Mouse (Mus musculus) brain, embryonic 14.5 days (tissue): ENCODE data around the gene Large2. TPM values are rescaled to one million over a fixed set of nuclear protein-coding genes. Genes with fewer than 3 reads are reported as not detected.

Source experiments
- DNase-seq: peaks from one replicate; pipeline ENCODE4 v3.0.0-alpha.2; 2011; ENCODE audit warnings: low read depth
- CTCF ChIP-seq: fragments of 200-500 bp; IDR thresholded peaks from 2 replicates; pipeline ENCODE4 v1.5.1; 2012; ENCODE audit warnings: inconsistent platforms, mild to moderate bottlenecking, moderate library complexity, borderline replicate concordance; ENCODE audit not compliant: insufficient read depth, insufficient read length; ENCODE audit errors: extremely low read depth
- POLR2A ChIP-seq: fragments of 200-500 bp; IDR thresholded peaks from 2 replicates; pipeline ENCODE4 v1.6.1; 2012; ENCODE audit warnings: mild to moderate bottlenecking, inconsistent platforms, borderline replicate concordance; ENCODE audit not compliant: poor library complexity, insufficient read depth, insufficient read length, severe bottlenecking; ENCODE audit errors: extremely low read depth
- polyA plus RNA-seq: library from polyadenylated mRNA; depleted of rRNA; stranded (reverse); fragments of >200 nt; gene quantifications from 2 replicates; pipeline ENCODE4 v1.2.3, GENCODE M21; 2012; rRNA removed

Gene Large2
- 3.7 and 3.8 TPM in 2 replicates for polyA plus RNA-seq

DNA sequence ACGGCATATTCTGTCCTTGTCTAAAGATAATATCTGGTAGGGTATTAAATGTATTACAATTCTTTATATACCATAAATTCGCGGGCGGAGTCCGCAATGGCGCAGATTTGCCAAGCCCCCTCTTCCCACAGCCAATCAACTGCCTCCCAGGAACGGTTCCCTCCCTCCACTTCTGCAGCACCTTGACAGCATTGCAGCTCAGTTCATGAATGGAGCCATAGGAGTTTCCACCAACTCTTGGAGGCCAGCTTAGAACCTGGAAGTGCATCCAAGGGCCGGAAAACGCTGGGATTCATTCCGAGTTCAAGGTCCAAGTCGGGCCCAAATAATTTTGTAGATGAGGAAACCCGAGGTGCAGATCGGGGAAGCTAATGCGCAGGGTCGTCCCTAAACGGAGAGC lies at the start of gene Large2, which contains the start of gene Pex16:
TSS of gene Large2 (minus strand) at position 356 of the 400 bp plus-strand sequence.
TSS of gene Pex16 (plus strand) at position 163 of the 400 bp plus-strand sequence.
- peak; percentile 83 for DNase-seq
- no peak for TF ChIP-seq CTCF
- TF ChIP-seq POLR2A: no peak

DNA sequence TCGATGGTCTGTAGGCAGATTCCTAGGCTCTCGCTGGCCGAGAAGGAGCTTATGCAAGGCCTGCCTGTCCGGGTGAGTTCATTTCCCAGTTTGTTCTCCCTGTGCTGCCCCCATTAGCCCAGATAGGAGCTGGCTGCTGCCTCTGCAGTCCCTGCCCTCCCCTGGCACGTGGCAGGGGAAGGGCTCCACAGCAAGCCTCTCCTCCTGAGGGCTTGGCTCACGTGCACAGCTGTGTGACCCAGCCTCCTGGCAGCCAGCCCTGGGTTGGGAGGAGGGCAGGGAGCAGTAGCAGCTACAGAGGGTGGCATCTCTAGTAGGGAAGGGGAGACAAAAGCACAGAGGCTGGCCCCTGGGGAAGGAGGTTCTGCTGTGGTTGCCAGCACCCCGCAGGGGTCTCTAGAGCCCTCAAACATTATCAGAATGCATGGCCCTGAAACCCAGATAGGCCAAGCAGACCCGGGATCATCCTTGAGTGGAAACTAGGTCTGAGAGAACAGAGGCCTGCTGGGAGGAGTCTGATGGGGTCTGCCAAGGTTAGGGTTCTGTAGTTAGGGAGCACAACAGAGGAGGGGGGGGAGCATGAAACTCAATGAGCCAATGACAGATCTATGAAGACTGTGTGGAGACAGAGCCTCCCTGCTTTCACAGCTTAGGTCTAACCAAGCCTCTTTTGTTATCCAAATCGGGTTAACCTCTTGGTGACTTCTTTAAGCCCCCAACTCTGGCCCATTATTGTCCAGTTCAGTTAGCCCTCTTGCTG lies 49.2 kb upstream of the Large2 start:
- peak; percentile 86 for DNase-seq

DNA sequence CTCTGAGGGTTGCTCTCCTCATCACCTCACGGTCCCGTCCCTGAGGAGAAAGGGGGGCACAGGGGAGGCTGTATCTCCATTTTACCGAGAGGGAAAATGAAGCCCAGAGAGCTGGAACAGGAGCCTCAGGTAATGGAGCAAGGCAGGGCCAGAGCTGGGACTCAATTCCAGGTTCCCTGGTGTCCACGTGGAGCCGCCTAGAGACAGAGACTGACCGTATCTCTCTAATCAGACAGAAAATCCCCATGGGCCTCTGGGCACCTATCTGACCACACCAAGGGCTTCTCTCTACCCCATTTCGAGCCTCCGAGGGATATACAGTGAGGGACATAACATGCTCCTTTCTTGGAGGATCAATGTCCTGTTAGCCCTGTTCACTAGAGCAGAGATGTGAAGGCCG lies 48.5 kb upstream of the Large2 start:
- no peak for DNase-seq
- no peak for TF ChIP-seq POLR2A
- no peak for TF ChIP-seq CTCF

More for the DNA sequence above, 49.2 kb upstream of the Large2 start:
- TF ChIP-seq POLR2A (no peak), CTCF (no peak)

DNA sequence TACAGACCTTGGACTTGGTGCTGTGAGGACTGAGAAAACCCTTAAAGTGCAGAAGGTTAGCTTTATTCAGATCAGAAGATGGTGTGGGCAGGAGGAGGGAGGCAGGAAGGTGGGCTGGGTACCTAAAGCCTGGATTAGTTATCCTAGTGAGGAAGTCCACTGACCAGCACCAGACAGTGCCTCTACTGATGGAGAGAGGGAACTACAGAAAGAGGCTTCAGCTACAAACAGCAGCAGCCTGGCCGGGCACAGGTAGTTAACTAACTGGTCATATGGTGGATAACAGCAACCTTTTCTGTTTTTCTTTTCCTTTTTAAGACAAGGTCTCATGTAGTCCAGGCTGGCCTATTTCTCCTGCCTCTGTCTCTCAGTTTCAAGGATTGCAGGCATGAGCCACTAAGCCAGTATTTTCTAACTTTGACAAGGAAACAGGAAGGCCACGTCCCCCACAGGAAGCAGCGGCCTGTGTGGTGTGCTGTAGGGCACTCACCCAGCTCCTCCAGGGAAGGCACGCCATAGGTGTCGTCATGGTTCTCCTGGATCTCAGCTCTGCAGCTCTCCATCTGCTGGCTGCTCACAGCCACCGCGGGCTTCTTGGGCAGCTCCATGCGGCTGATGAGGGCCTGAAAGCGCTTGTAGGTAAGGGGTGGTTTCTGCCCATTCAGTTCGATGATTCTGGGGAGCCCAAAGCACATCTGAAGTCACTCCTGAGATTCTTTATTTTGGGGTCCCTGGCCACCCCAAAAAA lies 47.9 kb upstream of the Large2 start:
- no peak for DNase-seq
- no peak for TF ChIP-seq POLR2A
- TF ChIP-seq CTCF: peak; percentile 47; the same call in 1 of the 2 replicates

DNA sequence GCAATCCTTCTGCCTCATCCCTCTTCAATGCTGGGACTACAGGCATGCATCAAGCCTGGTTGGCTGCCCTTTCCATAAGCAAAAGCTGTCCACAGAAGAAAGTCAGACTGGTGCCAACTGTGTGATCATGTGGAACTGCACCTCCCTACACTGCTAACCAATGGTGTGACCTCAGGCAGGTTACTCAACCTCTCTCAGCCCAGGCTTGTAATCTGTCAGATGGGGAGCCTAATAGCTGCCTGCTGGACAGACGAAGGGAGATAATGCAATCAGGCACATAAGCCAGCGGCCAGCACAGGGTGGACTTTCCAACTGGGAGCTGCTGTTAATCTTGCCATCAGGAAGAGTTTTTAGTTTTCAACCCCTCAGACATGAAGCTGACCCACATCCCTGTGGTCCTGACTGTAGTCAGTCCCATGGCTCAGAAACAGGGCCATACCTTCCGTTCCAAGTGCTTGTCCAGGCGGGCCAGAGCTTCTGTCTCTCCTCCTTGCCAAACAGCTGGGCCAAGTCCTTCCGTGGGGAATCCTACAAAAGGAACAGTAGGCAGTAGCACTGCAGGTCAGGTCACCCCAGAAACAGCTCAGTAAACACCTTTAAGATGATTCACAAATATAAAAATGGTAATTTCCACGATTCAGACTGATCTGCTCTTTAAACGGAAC lies 47.2 kb upstream of the Large2 start:
- no peak for TF ChIP-seq CTCF
- TF ChIP-seq POLR2A: no peak
- DNase-seq: no peak

DNA sequence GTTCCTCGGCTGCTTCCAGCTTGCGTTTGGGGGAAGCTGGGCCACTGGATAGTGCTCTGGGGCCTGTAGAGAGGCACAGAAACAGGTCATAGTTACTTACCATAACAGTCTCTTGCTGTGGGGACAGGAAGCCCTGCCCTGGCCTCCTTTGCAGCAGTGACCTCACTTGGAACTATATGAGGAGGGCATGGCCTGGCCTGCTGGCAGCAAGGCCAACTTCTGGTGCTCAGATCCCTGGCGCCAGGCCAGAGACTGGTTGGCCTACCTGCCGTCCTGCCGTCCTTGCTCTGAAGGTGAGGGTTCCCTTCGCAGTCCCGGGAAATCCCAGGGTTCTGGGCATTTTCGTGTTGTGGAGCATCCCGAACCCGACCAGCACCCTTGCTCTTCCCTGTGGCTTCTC lies 37.0 kb upstream of the Large2 start:
- TF ChIP-seq CTCF: no peak
- TF ChIP-seq POLR2A: no peak
- no peak for DNase-seq

DNA sequence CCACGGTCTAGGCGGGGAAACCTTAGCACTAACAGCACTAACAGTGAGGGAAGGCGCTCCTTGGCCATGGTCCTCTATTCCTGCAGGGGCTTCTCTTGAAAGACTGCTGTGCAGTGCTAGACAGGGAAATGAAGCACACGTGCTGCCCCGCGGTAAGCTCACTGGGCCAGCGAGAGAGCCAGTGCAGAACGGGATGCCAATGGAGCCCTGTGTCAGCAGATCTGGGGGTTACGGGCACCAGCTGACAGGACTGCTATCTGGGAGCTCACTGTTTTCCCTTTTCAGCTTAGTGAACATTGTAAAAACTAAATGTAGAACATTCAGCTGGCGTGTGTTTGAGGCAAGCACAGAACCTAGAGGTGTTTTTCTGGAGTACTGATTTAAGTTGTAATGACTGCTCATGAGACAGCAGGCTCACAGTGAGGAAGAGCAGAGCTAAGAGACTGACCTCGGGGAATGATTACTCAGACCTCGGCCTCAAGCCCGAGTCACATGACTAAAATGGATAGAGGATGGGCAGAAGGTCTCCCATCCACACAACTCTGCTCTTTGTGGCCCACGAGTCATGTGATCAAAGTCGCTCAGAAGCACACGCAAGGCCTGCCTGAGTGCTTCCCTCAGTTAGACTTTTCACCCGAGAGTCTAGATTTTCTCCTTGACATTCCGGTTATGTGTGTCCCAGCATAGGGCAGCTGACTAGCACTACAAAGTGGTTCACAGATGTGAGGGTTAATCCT lies 33.8 kb upstream of the Large2 start:
- TF ChIP-seq POLR2A (no peak), CTCF (no peak)
- no peak for DNase-seq

DNA sequence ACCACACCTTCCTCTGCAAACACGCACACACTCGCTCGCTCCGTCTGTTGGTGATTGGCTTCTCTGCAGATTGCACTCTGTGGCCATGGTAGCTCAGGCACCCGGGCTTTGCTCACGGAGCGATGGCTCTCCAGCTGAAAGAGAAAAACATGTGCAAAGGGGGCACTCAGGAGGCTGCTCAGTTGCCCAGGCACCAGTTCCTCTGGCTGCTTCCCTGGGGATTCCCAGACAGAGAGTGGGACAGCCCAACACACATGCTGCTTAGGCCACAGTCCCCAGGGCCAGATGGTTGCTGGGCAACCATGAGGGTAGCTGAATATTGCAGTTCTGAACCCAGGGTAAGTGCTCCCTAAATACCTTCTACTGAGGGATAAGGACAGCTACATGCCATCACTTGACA lies 31.0 kb upstream of the Large2 start:
- TF ChIP-seq POLR2A (no peak), CTCF (no peak)
- peak; percentile 29 for DNase-seq

DNA sequence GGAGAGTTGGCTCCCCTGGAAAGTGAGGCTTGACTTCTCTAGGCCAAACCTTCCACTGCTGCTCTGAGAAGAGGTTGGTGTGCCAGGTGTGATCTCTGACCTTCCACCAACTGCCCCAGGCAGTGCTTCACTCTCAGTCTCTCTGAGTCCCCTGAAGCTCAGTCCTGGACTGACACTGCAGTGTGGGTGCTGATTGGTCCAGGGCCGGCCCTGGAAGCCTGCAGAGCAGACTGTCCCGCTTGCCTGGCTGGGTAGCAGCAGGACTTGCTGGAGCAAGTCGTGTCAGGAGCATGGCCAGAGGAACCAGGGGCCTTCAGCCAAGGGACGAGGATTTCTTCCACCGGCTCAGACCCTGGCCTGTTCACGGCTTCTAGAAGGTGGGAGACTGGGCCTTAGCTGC lies 30.1 kb upstream of the Large2 start:
- DNase-seq: no peak
- TF ChIP-seq CTCF: no peak
- no peak for TF ChIP-seq POLR2A

DNA sequence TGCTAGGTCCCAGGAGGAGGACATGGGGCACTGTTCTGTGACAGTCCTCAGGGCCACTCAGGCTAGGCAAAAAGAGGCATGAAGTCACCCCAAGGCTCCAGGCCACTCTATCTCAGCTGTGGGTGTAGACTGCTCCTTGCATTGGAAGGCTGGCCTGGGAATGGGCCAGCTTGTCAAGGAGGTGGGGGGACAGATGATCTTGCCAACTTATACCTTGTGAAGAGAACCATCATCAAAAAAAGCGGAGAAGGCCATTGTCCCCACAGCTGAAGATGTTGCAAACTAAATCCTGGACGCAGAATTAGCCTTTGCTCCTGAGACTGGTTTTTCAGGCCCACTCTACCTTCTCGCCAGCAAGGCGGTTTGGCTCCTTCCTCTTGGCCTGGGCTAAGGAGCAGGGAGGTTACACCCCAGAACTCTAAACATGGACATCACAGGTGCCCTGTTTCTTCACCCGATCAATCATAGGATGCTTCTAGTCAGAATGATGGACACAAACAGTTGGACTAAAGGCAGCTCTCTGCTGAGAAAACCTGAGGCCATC lies 29.2 kb upstream of the Large2 start:
- no peak for DNase-seq
- TF ChIP-seq POLR2A (no peak), CTCF (no peak)
